Mouse (Mus musculus) thymus, postnatal 25 days (tissue): ENCODE data around the gene Vmn2r38.
"Not testable (repeated sequence)": the region's sequence is repeated elsewhere in the genome, so short reads cannot be mapped to it uniquely, and the experiment has no call there.

ENCODE experiments used
- DNase-seq: peaks from one replicate; pipeline ENCODE4 v3.0.0; 2022

The Vmn2r38 gene

GRCm38 (mm10) chr7:9097781-9098180 lies at the start of gene Vmn2r38:
TSS of gene Vmn2r38 (minus strand) at chr7:9097881.
- DNase-seq = not testable (repeated sequence)

GRCm38 (mm10) chr7:9065353-9065752 lies 32.3 kb downstream of the Vmn2r38 start:
- not testable (repeated sequence) for DNase-seq

GRCm38 (mm10) chr7:9030698-9031097 lies 67.0 kb downstream of the Vmn2r38 start, which contains the start of gene Vmn2r39:
TSS of gene Vmn2r39 (minus strand) at chr7:9030798.
- not testable (repeated sequence) for DNase-seq
